Mouse (Mus musculus): ENCODE results near the gene Dhx29.
"Not testable (repeated sequence)": the region's sequence is repeated elsewhere in the genome, so short reads cannot be mapped to it uniquely, and the experiment has no call there.

- not testable (repeated sequence) for TF ChIP-seq POLR2A (IDR thresholded peaks at IDR 0.05; ENCODE audit: low read depth, low read length); CTCF (IDR thresholded peaks at IDR 0.05; ENCODE audit: borderline replicate concordance, insufficient read depth, low read length)
Measured at GRCm38 (mm10) chr13:113013174-113013953, 86.1 kb downstream of the Dhx29 start.
